Mouse (Mus musculus): ENCODE measurements around the gene Suds3.

DNA sequence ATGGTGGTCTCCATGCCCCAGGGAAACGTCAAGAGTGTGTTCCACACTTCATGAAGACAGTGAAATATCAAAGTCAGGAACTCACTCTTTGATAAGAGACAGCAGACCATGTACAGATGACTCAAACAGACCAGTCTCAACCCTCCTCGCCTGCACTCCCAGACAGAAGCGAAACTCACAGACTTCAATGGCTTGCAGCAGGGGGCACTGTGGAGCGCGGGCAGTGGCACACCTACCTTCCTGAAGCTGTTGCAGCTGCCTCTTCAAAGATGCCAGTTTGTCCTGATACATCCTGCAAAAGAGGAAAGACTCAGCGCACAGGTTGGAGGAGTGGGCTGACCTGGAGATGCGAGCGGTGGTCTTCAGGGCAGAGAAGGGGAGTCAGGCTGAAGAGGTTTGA is 6.4 kb downstream of the Suds3 start:
- TF ChIP-seq POLR2A (IDR thresholded peaks at IDR 0.05; ENCODE audit: control insufficient read depth, low read depth, low read length): no peak
- peak; percentile 22; the same call in 1 of the 2 replicates for TF ChIP-seq CTCF (IDR thresholded peaks at IDR 0.05; ENCODE audit: control insufficient read depth, insufficient read depth, insufficient replicate concordance, low read depth, low read length)

All from testis, adult 2 months (tissue).